Mouse (Mus musculus): Measurements from ENCODE around the gene Tmprss13.

DNA sequence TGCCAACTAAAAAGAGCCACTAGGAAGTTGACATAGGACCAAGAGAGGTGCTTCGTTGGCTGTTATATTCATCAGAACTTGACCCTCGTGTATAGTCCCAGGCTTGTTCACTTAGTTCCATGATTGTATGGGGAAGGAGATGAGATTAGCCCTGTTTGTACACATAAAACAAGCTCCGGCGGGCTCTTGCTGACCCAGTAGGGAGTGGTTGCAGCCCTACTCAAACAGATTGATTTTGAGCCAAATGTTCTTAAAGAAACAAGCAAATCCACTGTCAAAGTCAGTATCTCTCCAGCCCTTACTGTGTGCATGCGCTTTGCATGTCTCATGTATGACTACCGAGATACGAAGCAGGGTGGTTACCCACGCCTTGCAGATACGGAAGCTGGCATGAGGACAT, 7.5 kb downstream of the Tmprss13 start:
- TF ChIP-seq E2F4 (IDR thresholded peaks at IDR 0.05; ENCODE audit: insufficient replicate concordance, low read depth, low read length) (no peak), CTCF (conservative IDR thresholded peaks at IDR 0.05 in 1 of 2, IDR thresholded peaks at IDR 0.05 in 1 of 2; ENCODE audit: low read depth in 2 of 2, low read length in 2 of 2) (no peak), EP300 (IDR thresholded peaks at IDR 0.05; ENCODE audit: low read length) (no peak), POLR2A (IDR thresholded peaks at IDR 0.05; ENCODE audit: low read depth, low read length) (no peak), JUND (conservative IDR thresholded peaks at IDR 0.05; ENCODE audit: low read depth, low read length) (no peak), HCFC1 (IDR thresholded peaks at IDR 0.05; ENCODE audit: low read depth, low read length) (no peak), RCOR1 (conservative IDR thresholded peaks at IDR 0.05; ENCODE audit: low read depth, low read length) (no peak), USF2 (conservative IDR thresholded peaks at IDR 0.05; ENCODE audit: low read depth, low read length) (no peak), MAZ (IDR thresholded peaks at IDR 0.05; ENCODE audit: low read depth, low read length) (no peak), ZNF384 (IDR thresholded peaks at IDR 0.05; ENCODE audit: low read depth, low read length) (no peak)

Measured in CH12.LX (cell line).